Mouse (Mus musculus): ENCODE results near the gene Gab3.

Gab3 gene

DNA sequence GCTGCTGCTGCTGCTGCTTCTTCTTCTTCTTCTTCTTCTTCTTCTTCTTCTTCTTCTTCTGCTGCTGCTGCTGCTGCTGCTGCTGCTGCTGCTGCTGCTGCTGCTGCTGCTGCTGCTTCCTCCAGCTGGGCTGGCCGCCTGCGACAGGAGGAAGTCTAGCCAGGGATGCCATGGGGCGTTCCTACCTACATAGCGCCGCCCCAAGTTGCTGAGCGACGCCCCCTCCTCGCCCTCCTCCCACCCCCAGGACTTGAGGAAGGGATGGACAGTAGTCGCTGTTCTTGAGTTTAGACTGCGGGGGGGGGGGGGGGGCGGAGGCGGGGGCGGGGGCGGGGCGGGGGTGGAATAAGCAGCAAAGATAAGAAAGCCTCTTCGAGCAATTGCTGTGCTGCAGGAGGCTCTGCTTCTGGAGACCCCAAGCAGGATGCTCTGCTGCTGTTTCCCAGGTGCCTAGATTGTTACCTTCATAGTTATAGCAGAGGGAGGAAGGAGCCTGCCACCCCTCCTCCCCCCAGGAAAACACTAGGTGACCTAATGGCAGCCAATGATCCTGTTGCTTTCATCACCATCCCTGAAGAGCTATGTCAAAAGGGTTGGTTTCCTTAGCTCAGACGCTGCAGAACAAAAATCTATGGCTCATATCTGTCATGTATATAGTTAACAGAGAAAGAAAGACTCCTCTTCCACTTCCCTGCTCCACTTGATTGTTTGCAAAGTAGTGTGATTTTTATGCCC lies at the start of gene Gab3:
Gene Gab3 (minus strand): TSS at position 685 of the 735 bp plus-strand sequence.
- peak; percentile 44 to 55 for DNase-seq (ENCODE audit: low spot score in 2 of 2)

GRCm38 (mm10) chrX:75130467-75131160 lies 45.4 kb upstream of the Gab3 start, which contains the start of gene Mpp1:
Gene Mpp1 (minus strand): TSS chrX:75131016.
- peak; percentile 50 to 64 for DNase-seq (ENCODE audit: low spot score in 2 of 2)

DNA sequence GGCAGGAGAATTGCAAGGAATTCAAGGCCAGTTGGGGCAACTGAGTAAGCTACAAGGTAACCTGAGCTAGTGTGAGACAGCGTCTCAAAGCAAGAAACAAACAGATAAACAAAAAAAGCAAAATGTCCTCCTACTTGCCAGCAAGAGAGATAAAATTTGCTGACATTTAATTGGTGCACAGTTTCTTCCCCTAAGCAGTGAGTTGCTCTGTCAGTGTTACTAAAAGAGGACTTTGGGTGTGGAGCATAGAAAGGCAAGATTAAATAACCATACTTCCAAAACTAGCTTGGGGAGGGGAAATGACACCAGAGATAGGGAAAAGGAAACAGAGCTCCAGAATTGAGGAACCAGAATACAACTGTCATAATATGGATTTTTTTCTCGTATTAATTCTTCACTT lies 44.2 kb upstream of the Gab3 start:
- DNase-seq (ENCODE audit: low spot score in 2 of 2): no peak

DNA sequence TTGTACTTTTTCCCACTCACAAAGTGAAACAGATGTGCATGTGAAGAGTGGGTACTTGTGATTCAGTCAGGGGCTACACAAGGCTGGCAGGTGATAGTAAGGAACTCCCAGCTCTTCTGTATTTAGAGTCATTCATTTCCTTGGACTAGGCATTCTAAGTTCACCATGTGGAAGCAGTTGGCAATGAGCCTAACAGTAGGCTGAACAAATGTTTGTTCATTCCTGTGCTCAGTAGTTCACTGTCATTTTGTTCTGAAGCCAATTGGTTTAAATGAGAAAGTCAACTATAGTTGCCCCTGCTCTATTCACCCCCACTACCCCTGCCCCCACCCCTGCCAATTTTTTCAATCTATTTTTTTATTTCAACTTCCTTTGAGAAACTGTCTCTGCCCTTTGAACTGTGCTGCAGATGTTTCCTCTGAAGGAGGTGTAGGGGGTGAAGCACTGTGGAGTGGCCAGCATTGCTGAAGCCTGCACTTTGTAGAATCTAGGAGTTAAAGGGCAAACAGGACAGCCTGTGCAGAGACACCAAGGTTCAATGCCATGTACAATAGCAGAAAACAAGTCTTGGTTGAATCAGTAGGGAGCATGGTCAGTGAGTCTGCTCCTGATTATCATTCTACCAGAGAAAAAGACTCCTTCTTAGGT lies 43.2 kb upstream of the Gab3 start:
- DNase-seq (ENCODE audit: low spot score in 2 of 2): no peak

GRCm38 (mm10) chrX:75126893-75127292 lies 41.6 kb upstream of the Gab3 start:
- DNase-seq (ENCODE audit: low spot score in 2 of 2): no peak

GRCm38 (mm10) chrX:75125606-75126005 lies 40.3 kb upstream of the Gab3 start:
- DNase-seq (ENCODE audit: low spot score in 2 of 2): no peak

GRCm38 (mm10) chrX:75115550-75115949 lies 30.3 kb upstream of the Gab3 start:
- DNase-seq (ENCODE audit: low spot score in 2 of 2): no peak

DNA sequence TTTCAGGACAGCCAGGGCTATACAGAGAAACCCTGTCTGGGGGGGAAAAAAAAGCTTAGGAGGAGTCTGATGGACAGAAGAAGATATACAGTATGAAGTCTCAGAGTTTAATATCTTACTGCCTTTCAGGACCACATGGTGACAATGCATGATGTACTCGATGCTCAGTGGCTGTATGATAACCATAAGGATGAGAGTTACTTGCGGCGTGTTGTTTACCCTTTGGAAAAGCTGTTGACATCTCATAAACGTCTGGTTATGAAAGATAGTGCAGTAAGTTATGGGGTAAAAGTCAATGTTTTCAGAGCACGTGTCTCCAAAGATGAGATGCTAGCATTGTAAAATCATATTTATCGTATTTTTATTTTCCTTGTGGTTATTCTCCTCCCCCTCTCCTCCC lies 17.0 kb upstream of the Gab3 start:
- DNase-seq (ENCODE audit: low spot score in 2 of 2): no peak

DNA sequence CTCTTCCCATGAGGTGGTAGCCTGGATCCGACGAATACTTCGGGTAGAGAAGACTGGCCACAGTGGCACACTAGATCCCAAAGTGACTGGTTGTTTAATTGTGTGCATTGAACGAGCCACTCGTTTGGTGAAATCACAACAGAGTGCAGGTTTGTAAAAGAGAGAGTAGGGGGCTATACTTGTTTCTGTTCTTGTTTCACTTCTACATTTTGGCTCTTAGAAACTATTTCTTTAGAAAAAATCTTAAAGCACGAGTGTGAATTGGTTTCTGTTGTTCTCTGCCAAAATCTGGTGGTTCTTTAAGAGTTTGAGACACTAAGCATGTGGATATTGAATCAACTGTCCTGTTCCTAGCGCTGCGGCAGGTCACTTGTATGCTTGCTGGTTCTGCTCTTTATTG lies 13.5 kb upstream of the Gab3 start:
- DNase-seq (ENCODE audit: low spot score in 2 of 2): no peak

- DNase-seq (ENCODE audit: low spot score in 2 of 2): no peak
Measured at GRCm38 (mm10) chrX:75096163-75096770, 11.0 kb upstream of the Gab3 start.

- DNase-seq (ENCODE audit: low spot score in 2 of 2): peak; percentile 91 to 93
Measured at GRCm38 (mm10) chrX:75095369-75096162, 10.3 kb upstream of the Gab3 start, which contains the start of gene Dkc1. Gene Dkc1 (plus strand): TSS chrX:75095854.

GRCm38 (mm10) chrX:75085654-75086053 lies 396 bp upstream of the Gab3 start:
- peak; percentile 1 to 28 for DNase-seq (ENCODE audit: low spot score in 2 of 2)

DNA sequence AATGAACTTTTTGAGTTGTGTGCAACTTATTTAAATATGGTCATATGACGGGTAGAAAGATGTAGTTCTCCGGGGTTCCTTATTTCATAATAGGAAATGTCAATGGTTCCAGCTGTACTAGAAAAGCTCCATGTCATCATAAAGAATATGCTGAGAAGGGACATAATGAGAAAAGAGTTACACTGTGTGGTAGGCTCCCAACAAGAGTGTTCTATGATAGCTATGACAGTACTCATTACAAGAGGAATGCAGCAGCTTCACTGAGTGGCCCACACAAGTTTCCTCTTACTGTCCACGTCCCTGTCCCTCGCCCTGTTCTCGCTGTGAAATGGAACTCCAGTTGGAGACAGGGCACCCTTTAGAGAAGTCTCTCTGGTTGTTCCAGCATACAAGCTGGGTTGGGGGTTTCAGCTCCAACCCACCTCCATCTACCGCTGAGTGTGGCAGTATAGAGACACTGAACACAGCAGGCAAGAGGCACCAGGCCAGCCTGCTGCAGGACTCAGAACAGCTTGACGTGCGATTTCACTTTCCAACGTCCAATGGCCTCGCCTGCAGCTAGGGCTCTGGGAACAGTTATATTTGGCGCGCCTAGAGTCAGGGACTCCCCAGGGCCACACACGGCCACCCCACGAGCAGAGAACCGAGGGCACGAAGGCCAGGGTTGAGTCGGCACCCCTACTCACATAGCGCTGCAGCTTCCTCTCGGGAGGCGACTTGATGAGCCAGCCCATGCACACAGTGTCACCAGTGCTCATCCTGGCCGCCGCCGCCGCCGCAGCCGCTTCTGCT lies 1.1 kb downstream of the Gab3 start:
- peak; percentile 2 to 14 for DNase-seq (ENCODE audit: low spot score in 2 of 2)

- peak in 1 of 2 experiments; percentile 27 for DNase-seq (ENCODE audit: low spot score in 2 of 2)
Measured at GRCm38 (mm10) chrX:75082351-75082750, 2.9 kb downstream of the Gab3 start.

DNA sequence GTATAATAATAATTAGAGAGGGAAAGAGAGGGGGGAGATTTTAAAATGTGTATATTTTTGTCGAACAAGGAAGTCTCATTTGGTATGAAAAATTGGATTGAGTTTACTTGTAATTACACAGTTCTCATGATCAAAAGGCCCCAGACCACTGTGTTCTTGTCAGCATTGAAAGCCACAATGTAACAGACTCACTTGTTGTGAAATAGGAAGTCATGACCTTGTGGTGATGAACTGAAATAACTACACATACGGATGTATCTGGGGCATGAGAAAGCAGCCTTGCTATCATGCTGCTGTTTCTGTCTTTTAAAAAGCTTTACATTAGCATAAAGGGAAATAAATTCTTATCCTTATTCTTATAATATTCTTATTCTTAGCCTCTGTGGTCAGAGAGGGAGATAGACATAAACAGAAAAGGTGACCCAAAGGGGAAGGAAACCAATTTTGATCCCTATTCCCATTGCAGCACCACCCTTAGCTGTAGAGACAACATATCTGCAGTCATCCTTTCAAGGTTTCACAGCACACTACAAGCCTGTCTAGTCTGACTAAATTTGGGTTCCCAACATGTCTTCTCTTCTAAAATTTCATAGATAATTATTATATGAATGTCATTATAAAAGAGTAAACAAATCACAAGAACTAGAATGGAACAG lies 29.0 kb downstream of the Gab3 start:
- DNase-seq (ENCODE audit: low spot score in 2 of 2): peak; percentile 2 to 37

DNA sequence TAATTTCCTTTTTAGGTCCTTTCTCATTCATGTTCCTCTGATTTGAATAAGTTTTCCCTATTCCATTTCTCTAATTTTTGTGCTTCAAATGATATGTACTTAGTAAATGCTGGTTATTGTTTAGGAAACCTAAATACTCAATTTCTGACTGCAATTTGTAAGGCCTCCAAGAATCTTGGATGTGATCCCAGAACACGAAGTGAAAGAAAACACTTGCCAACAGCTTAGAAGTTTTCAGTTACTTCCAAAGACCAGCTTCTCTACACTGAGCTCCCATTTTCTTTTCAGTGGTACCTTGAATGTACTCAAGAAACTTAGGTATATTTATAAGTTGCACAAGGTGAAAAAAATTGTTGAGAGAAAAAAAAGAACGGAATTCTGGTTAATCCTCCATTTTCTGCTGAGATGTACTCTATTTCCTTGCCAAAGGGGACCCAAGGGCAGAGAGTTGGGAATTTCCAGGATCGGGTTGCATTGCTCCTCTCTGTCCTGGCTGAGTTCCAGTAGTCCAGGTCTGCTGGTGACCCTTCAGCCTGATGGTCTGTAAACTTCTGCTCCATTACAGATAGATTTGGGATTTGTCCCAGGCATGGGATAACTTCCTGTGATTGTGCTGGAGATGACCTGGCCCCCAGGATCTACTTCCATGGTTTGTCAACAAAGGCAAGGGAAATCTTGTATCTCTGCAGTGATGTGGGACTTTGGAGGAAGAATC lies 38.2 kb downstream of the Gab3 start:
- no peak for DNase-seq (ENCODE audit: low spot score in 2 of 2)

GRCm38 (mm10) chrX:75045931-75046330 lies 39.3 kb downstream of the Gab3 start:
- DNase-seq (ENCODE audit: low spot score in 2 of 2): no peak

DNA sequence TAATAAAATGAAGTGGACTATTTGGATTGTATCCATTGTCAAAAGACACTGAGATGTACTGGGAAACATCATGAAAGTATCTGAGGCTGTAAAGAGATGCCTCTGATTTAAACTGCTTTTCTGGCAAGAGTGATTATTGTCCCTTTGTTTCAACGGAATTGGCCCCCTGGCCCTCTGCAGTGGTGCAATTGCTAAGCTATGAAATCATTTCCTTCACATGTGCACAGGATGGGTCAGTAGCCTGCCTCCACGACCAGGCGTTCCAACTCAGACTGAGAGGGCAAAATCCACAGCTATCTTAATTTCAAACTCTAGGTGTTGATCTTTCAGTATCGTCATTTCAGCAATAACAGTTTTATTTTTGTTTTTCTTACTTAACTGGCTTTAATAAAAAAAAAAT lies 40.7 kb downstream of the Gab3 start:
- DNase-seq (ENCODE audit: low spot score in 2 of 2): no peak

DNA sequence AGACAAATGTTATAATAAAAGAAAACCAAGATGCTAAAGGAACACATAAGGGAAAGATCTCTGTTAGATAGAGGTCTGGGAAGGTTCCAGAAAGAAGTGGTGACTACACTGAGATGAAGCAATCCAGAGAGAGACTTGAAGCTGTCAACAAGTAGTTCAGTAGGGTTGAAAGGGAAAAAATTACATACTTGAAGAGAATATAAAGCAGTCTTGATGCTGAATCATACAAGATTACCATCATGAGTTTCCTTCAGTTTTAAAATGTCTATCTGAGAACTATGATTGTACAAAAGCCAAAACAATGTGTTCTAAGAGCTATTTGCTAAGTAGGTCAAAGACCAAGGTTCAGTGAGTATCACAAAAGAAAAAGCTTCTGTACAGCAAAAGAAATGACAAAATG lies 48.6 kb downstream of the Gab3 start:
- DNase-seq (ENCODE audit: low spot score in 2 of 2): no peak

All from natural killer cell, adult 2 months (primary cell).